Mouse (Mus musculus) ovary, postnatal 10 days (tissue): Measurements from ENCODE around the gene Cdc42bpg.
"Not testable (repeated sequence)": the region's sequence is repeated elsewhere in the genome, so short reads cannot be mapped to it uniquely, and the experiment has no call there.

ENCODE experiments used
- DNase-seq: peaks from one replicate; pipeline ENCODE4 v3.0.0; 2022; ENCODE audit warnings: low spot score

Cdc42bpg gene

DNA sequence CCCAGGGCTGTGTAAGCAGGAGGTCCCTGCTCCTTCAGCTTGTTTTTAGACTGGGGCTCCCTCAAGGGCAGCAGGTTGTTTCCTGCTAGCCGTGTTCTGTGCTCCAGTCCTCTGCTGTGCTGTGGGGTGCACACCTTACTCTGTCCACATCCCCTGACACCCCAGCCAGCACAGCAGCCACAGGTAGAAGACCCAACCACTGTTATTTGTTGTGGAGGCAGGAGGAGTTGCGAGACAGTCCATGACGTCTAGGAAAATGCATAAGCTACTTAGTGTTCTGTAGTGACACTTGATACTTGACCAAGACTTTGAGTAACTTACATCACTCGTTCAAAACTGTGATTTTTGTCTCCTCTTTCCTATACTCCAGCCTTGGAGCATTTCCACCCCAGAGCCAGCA, 7.3 kb upstream of the Cdc42bpg start:
- DNase-seq, result no peak

- DNase-seq, result no peak
Observed at GRCm38 (mm10) chr19:6299450-6300267, 6.6 kb upstream of the Cdc42bpg start.

DNA sequence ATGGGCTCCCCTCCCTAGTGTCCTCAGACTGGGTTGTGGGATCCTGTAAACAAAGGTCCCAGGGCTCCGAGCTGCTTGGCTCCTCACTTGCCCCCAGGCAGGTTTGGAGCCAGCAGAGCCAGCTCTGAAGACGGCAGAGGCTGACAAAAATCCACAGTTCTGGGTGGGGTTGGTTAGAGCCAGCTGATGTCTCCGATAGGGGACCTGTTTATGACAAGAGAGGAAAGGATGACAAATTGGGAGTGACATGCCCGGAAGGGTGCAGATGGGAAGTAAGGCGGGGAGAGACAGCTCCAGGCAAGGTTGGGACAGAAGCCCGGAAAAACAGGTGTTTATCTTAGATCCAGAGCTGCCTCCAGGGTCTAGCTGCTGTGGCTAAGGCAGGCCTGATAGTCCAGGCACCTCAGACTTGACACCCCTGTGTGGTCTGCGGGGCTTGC, 5.8 kb upstream of the Cdc42bpg start:
- no peak for DNase-seq

DNA sequence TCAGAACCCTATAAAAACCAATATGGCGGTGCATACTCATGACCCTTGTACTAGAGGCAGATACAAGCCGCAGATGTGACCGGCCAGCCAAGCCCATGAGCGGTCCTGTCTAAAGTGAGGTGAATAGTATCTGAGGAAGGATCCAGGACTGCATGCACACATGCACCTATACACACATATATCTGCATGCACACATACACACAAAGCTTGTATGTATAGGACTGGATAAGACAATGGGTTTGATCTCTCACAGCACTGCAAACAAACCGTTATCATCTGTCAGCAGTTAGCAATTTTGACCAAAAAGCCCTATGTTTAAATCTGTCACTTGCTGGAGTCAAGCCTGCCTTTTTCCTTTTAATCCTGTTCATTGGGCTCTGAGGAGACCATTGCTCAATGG, 4.1 kb upstream of the Cdc42bpg start:
- no peak for DNase-seq

GRCm38 (mm10) chr19:6302522-6302921, 3.7 kb upstream of the Cdc42bpg start:
- DNase-seq, result no peak

GRCm38 (mm10) chr19:6303831-6304230, 2.4 kb upstream of the Cdc42bpg start:
- no peak for DNase-seq

- peak; percentile 88 for DNase-seq
Observed at GRCm38 (mm10) chr19:6304787-6305516, 1.3 kb upstream of the Cdc42bpg start.

DNA sequence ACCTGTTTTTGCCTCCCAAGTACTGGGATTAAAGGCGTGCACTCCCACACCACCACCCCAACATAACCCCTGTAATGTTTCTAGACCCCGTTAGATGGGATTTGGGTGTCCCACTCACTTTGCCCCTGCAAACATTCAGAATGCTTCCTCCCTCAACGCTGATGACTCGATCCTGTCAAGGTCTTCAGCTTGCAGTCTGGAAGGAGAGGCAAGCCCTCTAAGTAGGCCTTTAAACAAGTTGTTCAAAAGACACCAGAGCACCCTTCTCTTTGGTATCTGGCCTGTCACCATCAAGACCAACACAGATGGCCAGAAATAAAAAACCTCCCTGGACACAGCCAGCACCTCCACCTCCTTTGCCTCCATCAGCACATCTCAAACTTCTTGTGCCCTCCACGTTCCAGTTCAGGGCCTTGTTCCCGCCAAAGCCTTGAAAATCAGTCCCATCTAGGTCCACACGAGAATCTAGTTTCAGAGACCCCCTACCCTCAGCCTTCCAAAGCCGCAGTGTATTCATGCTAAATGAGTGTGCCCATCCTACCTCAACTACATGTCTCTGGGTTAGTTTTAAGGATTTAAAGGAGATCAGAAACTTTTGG, 640 bp upstream of the Cdc42bpg start:
- DNase-seq, result no peak

DNA sequence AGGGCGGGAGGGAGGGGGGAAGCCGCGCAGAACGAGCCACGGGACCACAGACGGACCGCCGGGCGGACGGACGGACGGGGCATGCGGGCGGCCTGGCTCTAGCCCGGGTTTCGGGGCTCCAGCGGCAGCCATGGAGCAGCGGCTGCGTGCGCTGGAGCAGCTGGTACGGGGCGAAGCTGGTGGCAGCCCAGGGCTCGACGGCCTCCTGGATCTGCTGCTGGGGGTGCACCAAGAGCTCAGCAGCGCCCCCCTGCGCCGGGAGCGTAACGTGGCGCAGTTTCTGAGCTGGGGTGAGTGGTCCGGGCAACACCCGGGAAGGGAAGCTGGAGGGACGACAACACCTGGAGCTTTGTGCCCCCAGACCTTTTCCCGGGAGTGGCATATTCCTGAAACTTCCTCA, 330 bp downstream of the Cdc42bpg start:
- peak; percentile 41 for DNase-seq

GRCm38 (mm10) chr19:6307733-6308531, 1.7 kb downstream of the Cdc42bpg start:
- DNase-seq, result no peak

- DNase-seq, result no peak
Observed at GRCm38 (mm10) chr19:6310181-6310580, 3.9 kb downstream of the Cdc42bpg start.

GRCm38 (mm10) chr19:6311783-6312182, 5.5 kb downstream of the Cdc42bpg start:
- DNase-seq, result not testable (repeated sequence)

- no peak for DNase-seq
Observed at GRCm38 (mm10) chr19:6313796-6314195, 7.5 kb downstream of the Cdc42bpg start.

- no peak for DNase-seq
Observed at GRCm38 (mm10) chr19:6314513-6314912, 8.3 kb downstream of the Cdc42bpg start.

GRCm38 (mm10) chr19:6315573-6315972, 9.3 kb downstream of the Cdc42bpg start:
- DNase-seq, result no peak

GRCm38 (mm10) chr19:6318145-6318544, 11.9 kb downstream of the Cdc42bpg start:
- no peak for DNase-seq

DNA sequence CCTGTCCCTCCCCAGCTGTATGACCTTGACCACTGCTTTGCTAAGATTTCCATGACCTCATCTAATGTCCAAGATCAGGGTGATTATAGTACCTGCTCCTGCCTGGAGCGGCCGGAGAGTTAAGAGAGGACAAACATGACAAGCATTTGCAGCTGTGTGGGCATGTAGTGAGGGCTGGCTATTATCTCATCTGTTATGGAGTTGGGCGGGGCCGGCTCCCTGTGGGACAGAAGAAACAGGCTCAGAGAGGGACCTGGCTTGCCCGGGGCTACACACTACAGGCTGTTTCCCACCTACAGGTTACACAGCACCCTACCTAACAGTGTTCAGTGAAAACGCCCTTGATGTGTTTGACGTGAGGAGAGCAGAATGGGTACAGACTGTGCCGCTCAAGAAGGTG, 15.1 kb downstream of the Cdc42bpg start:
- DNase-seq, result no peak

- no peak for DNase-seq
Observed at GRCm38 (mm10) chr19:6321786-6322621, 15.7 kb downstream of the Cdc42bpg start.

- DNase-seq, result no peak
Observed at GRCm38 (mm10) chr19:6324751-6325150, 18.5 kb downstream of the Cdc42bpg start.

DNA sequence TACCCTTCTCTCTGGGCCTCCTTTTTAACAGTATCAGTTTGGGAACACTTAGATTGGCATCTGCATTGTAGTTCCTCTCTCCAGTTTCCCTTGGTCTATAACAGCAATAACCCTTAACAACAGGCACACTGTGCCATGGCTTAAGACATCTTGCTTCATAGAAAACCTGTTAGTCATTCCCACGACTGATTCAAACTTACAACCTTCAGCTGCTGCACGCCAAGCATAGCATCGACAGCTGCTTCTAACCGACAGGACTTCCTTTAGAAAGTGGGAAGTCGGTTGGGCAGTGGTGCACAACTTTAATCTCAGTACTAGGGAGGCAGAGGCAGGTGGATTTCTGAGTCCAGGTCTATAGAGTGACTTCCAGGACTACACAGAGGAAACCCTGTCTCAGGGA, 24.9 kb downstream of the Cdc42bpg start:
- no peak for DNase-seq
